Mouse (Mus musculus) brain, embryonic 18.5 days (tissue): Measurements from ENCODE around the gene Usp22.

Experiments
- DNase-seq: peaks from one replicate; pipeline ENCODE4 v3.0.0-alpha.2; 2012; ENCODE audit warnings: low read depth, low spot score

Gene Usp22

DNA sequence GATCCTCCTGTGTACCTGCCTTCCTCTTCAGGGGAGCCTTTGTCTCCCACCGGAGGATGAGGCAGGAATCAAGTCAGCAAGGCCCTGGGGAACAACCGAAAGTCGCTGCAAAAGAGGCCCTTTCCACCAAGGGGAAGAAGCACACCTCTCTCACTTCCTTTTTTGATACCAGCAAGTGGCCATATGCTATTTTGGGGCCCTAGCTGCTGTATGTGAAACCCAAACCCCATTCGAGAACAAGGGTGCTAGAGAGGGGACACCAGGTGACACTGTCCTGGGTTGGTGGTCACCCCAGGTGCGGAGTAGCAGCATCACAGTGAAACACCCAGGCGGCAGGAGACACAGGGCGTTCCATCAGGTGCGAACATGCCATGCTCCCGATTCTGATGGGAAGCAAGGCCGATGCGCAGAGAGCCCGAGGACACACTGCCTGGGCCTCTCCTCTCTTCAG is 65.9 kb downstream of the Usp22 start:
- DNase-seq, result no peak

DNA sequence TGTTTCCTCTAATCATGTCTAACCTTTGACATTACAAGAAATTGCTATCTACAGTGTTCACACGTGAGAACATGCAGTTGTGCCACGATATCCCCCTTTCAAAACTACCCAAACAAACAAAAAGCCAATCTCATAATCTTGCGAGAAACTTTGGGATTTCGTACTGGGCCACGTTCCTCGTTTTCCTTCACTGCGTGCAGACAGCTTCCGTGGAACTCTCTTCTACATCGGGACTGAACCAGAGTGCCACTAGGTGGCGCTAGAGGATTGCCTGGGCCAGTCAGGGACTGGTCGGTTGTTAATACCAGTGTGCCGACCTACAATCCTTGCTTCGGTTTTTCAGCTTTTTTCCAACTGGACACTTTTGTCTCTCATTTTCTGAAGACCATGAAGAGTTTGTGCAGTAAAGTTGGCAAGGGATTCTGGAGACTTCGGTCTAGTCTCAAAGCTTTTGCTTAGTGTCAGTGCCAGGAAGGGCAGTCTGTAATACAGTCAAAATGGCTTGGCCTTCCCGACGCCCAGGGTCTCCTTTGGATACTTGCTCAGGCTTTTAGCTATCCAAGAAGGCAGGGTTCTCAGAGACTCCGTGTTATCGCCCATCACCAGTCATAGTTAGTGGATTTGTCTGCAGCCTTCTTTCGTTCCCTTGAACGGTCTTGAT is 70.5 kb downstream of the Usp22 start:
- peak; percentile 67 for DNase-seq

DNA sequence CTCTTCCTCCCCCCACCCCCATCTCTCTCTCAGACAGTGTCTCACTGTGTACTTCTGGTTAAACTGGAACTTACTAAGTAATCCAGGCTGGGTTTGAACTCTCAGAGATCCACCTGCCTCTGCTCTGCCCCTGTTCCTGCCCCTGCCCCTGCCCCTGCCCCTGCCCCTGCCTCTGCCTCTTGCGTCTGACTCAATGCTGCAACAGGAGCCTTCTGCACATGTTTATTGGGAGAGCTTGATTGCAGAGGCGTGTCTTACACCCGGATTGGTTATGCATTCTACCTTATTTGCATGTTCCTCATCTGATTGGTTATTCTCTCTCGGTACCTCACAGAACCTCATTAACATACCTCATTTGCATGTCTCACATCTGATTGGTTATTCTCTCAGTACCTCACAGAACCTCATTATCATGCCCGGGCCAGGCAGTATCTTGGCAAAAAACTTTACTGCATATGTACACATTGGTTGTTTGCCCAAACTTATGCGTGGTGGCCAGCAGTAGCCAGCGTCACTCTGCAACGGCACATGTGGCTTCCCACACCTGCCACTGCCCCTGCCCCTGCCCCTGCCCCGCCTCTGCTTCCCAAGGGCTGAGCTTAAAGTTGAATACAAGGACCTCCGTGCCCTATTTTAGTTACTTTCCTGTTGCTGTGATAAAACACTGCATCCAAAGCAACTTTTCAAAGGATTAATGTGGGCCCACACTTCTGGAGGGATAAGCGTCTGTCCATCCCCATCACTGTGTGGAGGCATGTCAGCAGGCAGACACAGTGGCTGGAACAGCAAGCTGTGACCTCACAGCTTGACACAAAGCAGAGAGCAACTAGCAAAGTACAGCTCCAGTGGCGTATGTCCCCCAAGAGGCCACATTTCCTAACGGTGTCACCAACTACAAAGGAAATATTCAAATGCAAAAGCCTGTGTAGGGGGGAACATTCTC is 72.2 kb downstream of the Usp22 start:
- DNase-seq, result no peak
